Mouse (Mus musculus) heart, postnatal 10 days (tissue): Measurements from ENCODE around the gene Celf2. TPM values are rescaled to one million over a fixed set of nuclear protein-coding genes. Genes with fewer than 3 reads are reported as not detected.
"Not testable (repeated sequence)": the region's sequence is repeated elsewhere in the genome, so short reads cannot be mapped to it uniquely, and the experiment has no call there.

ENCODE experiments used
- DNase-seq, 2 experiments: peaks; one replicate each; pipeline ENCODE4 v3.0.0; 2021
- intact Hi-C: fragments of 180-260 bp; cut with DNase I; formaldehyde crosslinking; loops from one replicate; pipeline ENCODE4 v1.15.1; 2025
- total RNA-seq, 2 experiments: library from RNA; stranded (reverse); gene quantifications; 2 replicates each; pipeline ENCODE4 v1.2.3; 2021

Celf2 gene
- total RNA-seq, 2 experiments from 2014 or later = 81.5 to 84.6 TPM

GRCm38 (mm10) chr2:6575316-6575715, 934.0 kb downstream of the Celf2 start:
- DNase-seq, intact Hi-C loops: not testable (repeated sequence)

DNA sequence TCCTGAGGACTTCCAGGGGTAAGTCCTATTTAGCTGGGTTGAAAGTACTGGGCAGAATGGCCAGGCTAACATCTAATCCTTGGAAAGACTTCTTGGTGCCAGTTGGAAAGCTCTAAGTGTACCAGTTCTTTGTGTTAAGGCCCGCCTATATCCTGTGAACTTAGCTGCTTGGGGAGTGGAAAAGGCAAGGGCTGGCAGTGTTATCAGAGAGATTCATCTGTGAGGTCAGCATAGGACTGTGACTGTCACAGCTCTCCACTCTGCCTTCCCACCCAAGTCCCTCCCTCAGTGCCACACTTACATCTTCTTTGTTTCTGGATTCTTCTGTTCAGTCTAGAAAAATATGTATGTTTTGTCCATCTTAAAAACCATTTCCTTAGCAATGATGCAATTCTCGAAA, 935.7 kb downstream of the Celf2 start:
- intact Hi-C loops = no loop called here
- DNase-seq = no peak

GRCm38 (mm10) chr2:6572976-6573375, 936.4 kb downstream of the Celf2 start:
- no peak for DNase-seq
- intact Hi-C loops = no loop called here

DNA sequence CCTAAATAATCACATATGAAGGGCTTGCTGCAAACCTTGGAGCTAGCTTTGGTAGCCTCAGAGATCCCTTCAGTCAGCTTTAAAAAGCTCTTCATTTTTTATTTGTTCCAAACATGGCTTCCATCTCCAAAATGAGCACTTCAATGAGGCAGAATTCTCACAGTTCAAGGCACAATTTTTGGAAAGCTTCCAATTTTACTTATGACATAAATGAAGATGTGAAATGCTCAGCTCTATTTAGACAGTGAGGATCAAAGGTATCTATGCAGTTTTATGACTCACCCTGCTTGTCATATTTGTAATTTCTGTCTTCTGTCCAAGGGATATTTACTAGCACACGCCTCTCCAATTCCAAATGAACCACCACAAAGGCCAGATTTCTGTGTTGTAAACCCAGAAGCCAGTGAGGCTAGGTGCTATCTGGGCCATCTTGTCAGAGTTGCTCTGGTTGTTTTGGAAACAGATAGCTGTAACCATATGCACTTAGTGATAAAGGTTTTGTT, 940.3 kb downstream of the Celf2 start:
- DNase-seq = no peak
- intact Hi-C loops = no loop called here

DNA sequence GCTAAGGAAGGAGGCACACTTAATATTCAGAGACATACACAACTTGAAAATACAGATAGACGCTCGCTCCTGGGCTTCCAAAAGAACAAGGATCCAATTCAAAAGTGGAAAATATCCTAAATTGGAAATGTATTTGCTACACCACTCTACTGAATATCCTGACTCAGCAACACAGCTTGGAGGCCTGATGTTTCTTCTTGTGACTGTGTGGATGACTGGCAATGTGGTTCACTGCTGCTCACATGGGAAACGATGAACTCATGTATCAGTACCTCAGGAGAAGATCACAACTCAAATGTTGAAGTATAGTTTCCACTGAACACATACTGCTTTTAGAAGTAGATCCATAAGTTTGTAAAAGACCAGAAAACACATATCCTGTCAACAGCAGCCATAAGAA, 944.2 kb downstream of the Celf2 start:
- DNase-seq = no peak
- intact Hi-C loops = no loop called here

DNA sequence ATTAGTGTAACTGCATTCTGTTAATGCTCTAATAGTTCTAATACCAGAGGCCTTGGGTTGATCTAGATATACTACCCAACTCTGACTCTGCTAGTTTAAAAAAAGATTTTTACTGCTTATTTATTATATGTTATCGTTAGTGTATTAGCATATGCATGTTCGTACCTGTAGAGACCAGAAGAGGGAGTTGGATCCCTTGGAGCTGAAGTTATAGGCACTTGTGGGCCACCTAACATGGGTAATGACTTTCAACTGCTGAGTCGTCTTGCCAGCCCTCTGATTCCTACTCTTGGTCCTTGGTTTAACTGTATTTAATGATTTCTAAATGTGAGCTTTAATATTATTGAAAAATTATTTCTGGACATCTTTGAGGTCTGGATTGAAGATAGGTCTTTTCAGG, 948.0 kb downstream of the Celf2 start:
- intact Hi-C loops = no loop called here
- no peak for DNase-seq

DNA sequence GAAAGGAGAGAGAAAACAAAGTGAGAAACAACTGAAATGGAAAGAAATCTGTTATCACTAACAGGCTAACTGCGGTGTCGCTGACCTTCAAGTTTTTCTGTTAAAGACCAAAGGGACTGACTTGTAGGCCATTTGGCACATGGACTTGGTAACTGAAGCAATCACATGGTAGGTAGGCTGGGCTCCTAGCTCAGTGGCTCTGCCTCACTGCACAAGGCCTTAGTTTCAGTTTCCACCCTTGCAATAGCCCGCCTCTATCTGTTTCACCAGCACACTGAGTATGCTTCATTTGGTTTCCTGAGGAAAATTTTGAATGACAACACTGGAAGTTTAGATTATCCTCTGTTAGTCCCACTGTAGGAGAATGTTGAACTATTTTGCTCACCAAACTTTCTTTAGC, 948.6 kb downstream of the Celf2 start:
- DNase-seq = no peak
- intact Hi-C loops = no loop called here

DNA sequence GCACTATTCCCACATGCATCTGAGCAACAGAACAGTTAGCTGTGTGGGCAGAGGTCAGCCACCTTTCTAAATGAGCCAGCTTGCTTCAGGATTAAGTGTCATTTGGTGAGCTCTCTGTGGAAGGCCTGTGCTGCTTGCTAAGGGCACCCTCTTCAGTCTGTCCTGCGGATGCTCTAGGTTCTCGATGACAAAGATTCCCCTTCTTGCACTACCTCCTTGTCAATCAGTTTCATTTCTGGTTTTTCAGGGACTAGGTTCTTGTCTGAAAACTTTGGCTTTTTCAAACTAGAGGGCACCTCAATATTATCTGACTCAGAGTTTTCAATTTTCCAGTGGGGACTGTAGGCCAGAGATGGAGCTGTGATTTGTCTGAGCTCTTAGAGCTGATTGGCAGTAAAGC, 949.8 kb downstream of the Celf2 start:
- intact Hi-C loops = no loop called here
- no peak for DNase-seq

DNA sequence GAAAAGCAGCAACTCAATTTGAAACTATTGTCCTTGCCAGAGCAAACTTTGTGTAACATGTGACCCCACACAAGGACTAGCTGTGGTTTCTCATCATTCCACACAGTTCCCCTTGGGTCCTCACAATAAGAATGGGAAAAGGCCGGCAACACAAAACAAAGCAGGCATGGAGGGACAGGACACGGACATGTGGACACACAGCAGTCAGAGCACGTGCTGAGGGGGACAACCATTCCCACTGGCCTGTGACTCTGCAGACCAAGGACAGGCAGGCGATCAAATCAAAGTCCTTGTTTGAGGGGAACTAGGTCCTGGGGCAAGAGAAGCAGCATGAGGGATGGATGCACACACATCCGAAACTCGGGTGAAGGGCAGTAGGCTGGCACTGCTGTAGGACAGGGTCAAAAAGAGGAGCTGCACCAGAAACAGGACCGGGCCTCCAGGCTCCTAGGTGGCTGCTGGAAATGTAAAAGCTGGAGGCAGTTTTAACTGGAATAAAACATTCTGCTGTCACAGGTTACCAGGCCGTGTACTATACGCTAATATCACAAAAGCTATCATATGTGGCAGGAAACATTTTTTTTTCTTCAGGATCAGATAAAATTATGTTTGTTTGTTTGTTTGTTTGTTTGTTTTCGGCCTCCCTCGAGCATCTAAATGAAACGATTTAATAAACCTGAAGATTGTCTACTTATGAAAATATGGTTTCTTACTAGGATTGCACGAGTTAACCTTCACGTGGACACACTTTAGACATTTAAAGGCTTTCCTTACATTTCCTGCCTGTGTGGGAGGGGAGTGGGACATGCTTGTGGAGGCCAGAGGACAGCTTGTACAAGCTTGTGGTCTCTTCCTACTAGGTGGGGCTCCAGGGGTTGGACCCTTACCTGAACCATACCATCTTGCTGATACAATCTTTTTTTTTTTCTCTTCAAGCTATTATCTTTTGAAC, 950.8 kb downstream of the Celf2 start:
- intact Hi-C loops = no loop called here
- no peak for DNase-seq

DNA sequence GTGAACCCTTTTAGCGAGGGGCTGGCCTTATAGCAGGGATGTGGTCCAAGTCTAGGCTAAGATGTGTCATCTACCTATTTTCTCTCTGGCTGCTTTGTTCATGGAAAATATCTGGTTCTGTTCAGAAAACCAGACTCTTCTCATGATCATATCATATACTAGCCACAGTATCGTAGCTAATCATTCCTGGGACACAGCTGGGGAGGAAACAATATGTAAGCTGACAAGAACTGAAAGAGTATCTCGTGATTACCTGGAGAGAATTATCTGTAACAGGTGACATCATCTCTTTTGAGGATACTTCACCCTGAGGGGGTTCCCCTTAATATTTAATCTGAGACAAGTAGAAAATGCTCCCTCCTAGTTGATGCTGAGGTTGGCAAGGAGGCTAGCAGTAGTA, 951.6 kb downstream of the Celf2 start:
- no peak for DNase-seq
- intact Hi-C loops = no loop called here

GRCm38 (mm10) chr2:6556913-6557312, 952.5 kb downstream of the Celf2 start:
- DNase-seq = no peak
- intact Hi-C loops = no loop called here

DNA sequence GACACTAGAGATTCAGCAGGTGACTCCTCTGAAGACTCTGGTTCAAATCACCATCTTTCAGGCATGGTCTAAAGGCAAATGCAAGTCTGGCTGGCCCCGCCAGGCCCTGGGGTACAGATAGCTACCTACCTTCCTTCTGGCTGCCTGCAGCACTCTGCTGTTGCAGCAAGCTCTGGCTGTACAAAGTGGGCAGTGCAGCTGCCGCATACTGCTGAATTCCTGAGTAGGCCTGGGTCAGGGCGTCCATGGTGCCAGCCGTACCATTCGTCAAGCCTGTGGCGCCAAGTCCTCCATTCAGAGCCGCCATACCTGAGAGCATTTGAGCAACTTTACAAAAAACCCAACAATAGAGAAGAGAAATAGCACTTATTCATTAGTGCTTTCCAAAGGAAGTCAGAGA, 955.7 kb downstream of the Celf2 start:
- DNase-seq = no peak
- intact Hi-C loops = no loop called here

GRCm38 (mm10) chr2:6549251-6549650, 960.1 kb downstream of the Celf2 start:
- intact Hi-C loops = loop anchor here (5.0 kb wide), 1 partner anchor 72 kb away; no protein-coding TSS in a partner anchor
- DNase-seq = no peak

DNA sequence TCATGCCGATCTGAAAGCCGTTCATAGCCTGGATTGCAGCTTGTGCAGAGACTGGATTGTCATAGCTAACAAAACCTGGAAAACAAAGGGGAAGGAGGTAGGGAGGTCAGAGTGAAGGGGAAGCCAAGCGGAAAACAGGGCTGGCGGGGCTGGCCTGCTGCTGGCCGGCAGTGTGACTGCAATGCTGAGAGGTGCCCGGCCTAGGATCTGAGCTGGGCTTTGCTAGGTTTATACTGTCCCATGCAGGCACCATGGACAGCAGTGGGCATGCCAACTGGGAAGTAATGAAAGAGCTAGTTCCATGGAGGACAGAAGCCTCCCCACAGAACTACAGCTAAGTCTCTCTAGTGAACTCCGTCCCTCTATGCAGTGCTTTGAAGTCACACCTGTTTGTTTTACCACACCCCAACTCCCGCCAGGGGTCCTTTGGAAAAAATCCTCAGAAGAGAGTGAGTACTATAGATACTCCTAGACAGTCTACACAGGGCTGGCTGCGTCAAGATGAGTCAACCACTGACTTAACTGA, 962.2 kb downstream of the Celf2 start:
- peak; percentile 24 to 33 for DNase-seq
- intact Hi-C loops = loop anchor here (5.0 kb wide), 1 partner anchor 70 kb away; no protein-coding TSS in a partner anchor

DNA sequence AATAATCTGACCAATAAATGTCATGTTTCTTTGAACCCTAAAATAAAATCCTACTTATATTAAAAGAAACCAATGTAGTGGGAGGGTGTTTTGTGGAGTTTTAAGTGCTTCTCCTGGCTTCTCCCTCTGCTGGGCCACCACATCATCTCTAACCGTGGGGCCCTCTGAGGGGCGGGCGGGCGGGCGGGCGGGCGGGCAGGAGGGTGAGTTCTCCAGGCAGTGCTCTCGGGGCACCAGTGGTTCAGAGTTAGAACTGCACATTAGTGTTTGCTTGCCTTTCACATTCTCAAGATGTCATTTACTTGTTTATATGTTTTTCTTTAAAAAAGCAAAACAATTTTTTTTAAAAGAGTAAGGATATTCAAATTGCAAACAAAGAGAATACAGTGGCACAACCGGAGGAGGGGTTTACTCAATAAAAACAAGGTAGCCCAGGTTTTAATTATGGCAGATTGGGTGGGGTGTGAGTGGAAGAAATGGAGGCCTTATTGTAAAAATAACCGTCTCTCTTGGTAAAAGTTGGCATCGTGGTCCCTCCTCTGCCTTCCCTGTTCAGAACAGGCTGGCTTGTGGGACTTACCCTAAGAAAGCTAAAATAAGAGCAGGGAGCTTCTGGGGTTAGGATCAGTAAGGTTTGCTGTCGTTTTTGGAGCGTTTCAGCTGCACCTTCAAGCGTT, 962.8 kb downstream of the Celf2 start:
- intact Hi-C loops = loop anchor here (5.0 kb wide), 1 partner anchor 69 kb away; no protein-coding TSS in a partner anchor

GRCm38 (mm10) chr2:6545127-6545931, 964.0 kb downstream of the Celf2 start:
- intact Hi-C loops = loop anchor here (5.0 kb wide), 1 partner anchor 68 kb away; no protein-coding TSS in a partner anchor
- DNase-seq = peak; percentile 50 to 58

More for the DNA sequence above, 962.8 kb downstream of the Celf2 start:
- no peak for DNase-seq

DNA sequence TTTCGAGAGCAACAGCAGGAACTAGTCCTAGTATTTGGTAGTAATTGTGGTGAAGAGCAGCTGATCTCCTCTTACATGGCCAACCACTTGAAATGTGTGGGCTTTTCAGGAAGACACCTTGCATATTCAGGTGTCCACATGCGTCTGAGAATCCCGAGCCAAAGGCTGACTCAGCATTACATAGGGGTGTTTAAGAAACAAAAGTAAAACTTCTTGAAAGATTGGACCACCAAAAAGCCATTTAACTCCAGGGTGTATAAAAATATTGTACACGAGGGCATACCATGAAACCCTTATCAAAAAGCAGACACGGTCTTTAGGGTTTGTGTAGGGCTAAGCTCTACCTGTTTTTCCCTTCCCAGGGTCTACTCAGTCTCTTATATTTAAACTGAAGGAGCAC, 965.7 kb downstream of the Celf2 start:
- intact Hi-C loops = no loop called here
- no peak for DNase-seq

GRCm38 (mm10) chr2:6542556-6543180, 966.7 kb downstream of the Celf2 start:
- intact Hi-C loops = no loop called here
- DNase-seq = no peak

GRCm38 (mm10) chr2:6540825-6541224, 968.5 kb downstream of the Celf2 start:
- DNase-seq = no peak
- intact Hi-C loops = no loop called here

GRCm38 (mm10) chr2:6540092-6540491, 969.3 kb downstream of the Celf2 start:
- DNase-seq = peak; percentile 67 to 73
- intact Hi-C loops = no loop called here
